Mouse (Mus musculus) left cerebral cortex, postnatal 14 days (tissue): ENCODE results near the gene Ankrd13a. TPM values are rescaled to one million over a fixed set of nuclear protein-coding genes. Genes with fewer than 3 reads are reported as not detected.

Experiments
- DNase-seq, 2 experiments: peaks; one replicate each; pipeline ENCODE4 v3.0.0; 2021 to 2022; ENCODE audit warnings: low spot score in 2 of 2, mixed read lengths in 1 of 2
- intact Hi-C: fragments of 180-260 bp; cut with DNase I; formaldehyde crosslinking; loops from one replicate; pipeline ENCODE4 v1.15.1; 2025
- total RNA-seq, 2 experiments: library from RNA; stranded (reverse); gene quantifications; 2 replicates each; pipeline ENCODE4 v1.2.3; 2021

The Ankrd13a gene
- total RNA-seq, 2 experiments from 2014 or later, result 33.6 to 34.8 TPM

DNA sequence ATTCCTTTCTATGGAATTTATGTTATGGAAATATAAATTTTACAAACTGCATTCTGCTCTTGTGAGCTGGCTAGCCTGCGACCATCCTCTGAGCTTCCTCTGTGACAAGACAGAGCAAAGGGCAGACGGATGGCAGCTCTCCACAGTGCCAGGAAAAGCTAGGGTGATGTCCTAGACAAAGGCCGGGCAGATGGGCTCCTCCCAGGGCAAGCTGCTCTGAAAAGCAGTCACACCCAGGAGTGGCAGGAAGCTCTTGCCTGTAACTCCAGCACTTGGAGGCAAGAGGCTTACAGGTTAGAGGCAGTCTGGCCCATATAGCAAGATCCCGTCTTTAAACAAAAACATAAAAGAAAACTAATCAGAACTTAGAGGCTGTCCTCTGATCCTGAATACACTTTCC, 20.1 kb downstream of the Ankrd13a start:
- DNase-seq, result no peak
- intact Hi-C loops, result no loop called here

- DNase-seq, result no peak
- intact Hi-C loops, result no loop called here
These were observed 20.8 kb downstream of the Ankrd13a start for GRCm38 (mm10) chr5:114795231-114795630.

- intact Hi-C loops, result no loop called here
- no peak for DNase-seq
These were observed 21.2 kb downstream of the Ankrd13a start for GRCm38 (mm10) chr5:114795653-114796052.

GRCm38 (mm10) chr5:114796299-114797012, 22.0 kb downstream of the Ankrd13a start:
- intact Hi-C loops, result no loop called here
- DNase-seq, result peak in 1 of 2 experiments; percentile 44

DNA sequence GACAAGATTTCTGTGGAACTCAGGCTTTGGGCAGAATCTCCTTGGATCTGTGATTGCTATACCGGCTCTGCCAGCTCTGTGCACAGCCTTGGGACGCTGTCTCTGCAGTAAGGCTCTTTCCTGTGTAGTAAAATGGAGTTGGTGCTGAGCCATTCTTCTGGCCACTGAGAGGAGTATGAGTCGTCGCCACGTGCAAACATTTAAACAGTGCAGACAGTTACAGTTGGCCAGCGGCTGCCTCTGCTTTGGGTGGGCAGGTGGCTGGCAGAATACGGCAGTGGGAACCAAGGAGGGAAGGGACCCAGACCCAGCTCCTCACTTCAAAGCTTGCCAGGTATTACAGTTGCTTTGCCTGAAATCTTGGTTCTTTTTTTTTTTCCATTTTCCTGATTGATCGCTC, 22.8 kb downstream of the Ankrd13a start:
- intact Hi-C loops, result no loop called here
- DNase-seq, result peak in 1 of 2 experiments; percentile 44

- DNase-seq, result no peak
- intact Hi-C loops, result no loop called here
These were observed 25.4 kb downstream of the Ankrd13a start for GRCm38 (mm10) chr5:114799848-114800247.

DNA sequence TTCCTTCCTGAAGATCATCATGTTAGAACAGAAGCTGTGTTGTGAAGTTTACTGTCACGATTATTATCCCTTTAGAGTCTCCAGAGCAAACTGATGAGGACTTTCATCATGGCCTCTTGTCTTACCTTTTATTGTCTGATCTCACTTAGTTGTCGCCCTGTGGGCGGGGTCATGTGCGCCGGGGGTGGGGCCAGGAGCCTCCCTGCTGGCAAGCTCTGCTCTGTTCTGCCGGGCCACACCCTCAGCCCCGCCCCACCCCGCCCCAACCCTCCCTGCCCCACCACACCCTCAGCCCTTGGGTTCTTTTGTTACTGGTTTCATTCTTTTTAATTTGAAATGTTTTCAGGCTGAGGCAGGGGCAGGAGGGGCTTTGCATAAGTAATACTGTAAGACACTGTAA, 26.6 kb downstream of the Ankrd13a start:
- intact Hi-C loops, result no loop called here

GRCm38 (mm10) chr5:114801841-114802240, 27.4 kb downstream of the Ankrd13a start:
- intact Hi-C loops, result no loop called here
- DNase-seq, result no peak

More for the DNA sequence above, 26.6 kb downstream of the Ankrd13a start:
- DNase-seq, result no peak

DNA sequence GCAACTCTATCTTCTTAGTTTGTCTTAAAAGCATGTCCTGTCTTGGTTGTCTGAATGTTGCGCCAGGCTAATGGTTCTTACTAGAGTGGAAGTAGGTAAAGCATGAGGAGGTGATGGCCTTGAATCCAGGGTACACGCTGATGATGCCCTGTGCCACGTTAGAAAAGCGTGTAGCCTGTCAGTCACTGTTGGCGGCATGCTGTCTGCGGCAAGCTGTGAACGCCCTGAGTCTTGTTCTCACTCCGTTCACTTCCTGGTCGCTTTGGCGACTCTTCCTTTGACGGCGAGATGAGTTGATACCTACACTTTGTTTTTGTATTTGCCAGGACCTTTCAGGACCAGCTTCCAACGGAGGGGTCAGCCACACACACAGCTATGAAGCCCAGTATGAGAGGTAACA, 28.8 kb downstream of the Ankrd13a start:
- DNase-seq, result no peak
- intact Hi-C loops, result no loop called here

DNA sequence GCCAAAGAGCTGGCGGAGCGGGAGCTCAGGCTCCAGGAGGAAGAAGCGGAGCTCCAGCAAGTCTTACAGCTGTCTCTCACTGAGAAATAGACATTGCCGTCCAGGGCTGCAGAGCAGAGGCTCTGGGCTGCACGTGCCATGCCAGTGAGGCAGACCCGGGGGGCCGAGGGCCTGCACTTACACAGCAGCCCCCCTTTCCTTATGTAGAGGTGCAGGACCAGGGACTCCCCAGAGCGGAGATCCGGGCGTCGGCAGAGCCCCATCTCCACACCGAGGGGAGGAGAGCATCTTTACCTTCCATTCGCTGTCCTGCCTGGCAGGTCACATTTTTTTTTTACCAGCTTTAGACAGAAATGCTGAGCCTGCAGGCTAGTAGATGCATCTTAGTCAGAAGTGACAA, 29.9 kb downstream of the Ankrd13a start:
- intact Hi-C loops, result no loop called here
- DNase-seq, result no peak

GRCm38 (mm10) chr5:114804958-114805357, 30.5 kb downstream of the Ankrd13a start:
- intact Hi-C loops, result no loop called here
- peak; percentile 69 to 83 for DNase-seq

GRCm38 (mm10) chr5:114805436-114806350, 31.2 kb downstream of the Ankrd13a start:
- no peak for DNase-seq
- intact Hi-C loops, result no loop called here

DNA sequence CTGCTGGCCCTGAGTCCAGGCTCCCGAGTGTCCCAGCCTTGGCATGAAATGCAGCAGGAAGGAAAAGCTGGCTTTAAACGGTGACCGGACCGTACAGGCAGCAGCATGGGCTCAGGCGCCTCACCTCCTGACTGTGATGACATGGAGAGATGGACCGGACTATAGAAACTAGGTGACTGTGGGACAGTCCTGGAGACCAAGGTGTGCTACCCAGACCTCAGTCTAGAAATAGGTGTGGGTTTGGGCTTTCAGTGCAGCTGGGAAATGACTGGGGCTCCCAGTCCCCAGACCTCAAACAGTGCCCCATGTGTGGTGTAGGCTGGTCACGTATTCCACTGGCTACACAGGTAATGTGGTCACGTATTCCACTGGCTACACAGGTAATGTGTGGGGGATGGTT, 32.2 kb downstream of the Ankrd13a start:
- DNase-seq, result no peak
- intact Hi-C loops, result no loop called here

DNA sequence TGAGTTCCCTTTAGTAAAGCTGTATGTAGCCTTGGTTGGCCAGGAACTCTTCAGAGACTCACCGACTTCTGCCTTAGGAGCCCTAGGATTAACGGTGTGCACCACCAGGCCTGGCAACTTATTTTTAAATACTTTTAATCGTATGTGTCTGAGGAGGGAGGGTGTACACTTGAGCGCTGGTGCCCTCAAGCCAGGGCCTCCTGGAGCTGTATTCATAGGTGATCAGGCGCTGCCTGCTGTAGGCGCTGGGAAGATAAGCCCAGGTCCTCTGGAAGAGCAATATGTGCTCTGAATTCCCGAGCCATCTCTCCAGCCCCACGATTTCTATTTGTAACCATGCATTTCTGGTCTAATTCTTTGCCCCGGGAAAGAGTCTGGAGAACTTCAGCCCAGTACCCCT, 32.6 kb downstream of the Ankrd13a start:
- no peak for DNase-seq
- intact Hi-C loops, result no loop called here

DNA sequence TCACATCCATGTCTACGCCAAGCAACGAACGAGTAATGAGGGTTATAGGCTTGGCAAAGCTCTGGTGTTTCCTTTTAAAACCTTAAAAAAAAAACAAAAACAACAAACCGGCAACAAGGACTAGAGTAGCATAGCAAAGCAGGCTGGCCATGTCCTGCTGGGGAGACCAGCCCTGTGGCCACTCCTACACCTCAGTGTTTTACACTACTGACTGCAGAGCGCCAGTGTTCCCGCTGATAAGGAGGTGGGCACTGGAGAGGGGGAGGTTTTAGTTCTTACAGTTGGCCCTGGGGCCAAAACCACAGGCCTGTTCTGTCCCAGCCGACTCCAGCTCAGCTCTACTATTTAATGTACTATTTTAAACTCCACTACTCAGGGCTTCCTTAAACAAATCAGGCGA, 33.0 kb downstream of the Ankrd13a start:
- intact Hi-C loops, result no loop called here
- DNase-seq, result no peak

GRCm38 (mm10) chr5:114807893-114808292, 33.4 kb downstream of the Ankrd13a start:
- intact Hi-C loops, result no loop called here
- DNase-seq, result no peak

- intact Hi-C loops, result no loop called here
- no peak for DNase-seq
These were observed 33.9 kb downstream of the Ankrd13a start for GRCm38 (mm10) chr5:114808385-114808784.

- intact Hi-C loops, result no loop called here
- DNase-seq, result no peak
These were observed 34.8 kb downstream of the Ankrd13a start for GRCm38 (mm10) chr5:114809181-114809756.

GRCm38 (mm10) chr5:114809826-114810225, 35.3 kb downstream of the Ankrd13a start:
- DNase-seq, result no peak
- intact Hi-C loops, result no loop called here

- DNase-seq, result peak; percentile 91
- intact Hi-C loops, result no loop called here
These were observed 39.2 kb downstream of the Ankrd13a start for GRCm38 (mm10) chr5:114813525-114814181.
